Mouse (Mus musculus) frontal cortex, postnatal 25 days (tissue): ENCODE results near the gene Nkiras1.
A peak's percentile ranks its signal among the peaks of the same experiment; 100 is the strongest.

Experiments used
- DNase-seq, 2 experiments: peaks; one replicate each; pipeline ENCODE4 v3.0.0; 2022; ENCODE audit warnings: low spot score in 2 of 2

The Nkiras1 gene

DNA sequence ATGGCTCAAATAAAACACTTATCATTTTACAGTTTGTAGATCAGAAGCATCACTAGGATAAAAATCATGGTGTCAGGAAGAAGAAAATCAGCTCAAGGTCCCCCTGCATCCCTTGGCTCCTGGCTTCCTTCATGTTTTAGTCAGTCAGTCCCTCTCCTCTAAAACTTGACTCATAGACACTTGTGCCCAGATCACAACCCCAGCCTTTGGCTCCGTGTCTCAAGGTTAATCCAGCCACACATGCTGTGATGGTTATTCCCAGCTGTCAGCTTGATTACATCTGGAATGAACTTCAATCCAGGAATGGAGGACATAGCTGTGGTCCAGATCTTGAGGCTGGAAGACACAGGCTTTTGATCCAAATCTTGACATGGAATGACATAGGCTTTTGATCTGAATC is 3.6 kb downstream of the Nkiras1 start:
- DNase-seq: no peak

DNA sequence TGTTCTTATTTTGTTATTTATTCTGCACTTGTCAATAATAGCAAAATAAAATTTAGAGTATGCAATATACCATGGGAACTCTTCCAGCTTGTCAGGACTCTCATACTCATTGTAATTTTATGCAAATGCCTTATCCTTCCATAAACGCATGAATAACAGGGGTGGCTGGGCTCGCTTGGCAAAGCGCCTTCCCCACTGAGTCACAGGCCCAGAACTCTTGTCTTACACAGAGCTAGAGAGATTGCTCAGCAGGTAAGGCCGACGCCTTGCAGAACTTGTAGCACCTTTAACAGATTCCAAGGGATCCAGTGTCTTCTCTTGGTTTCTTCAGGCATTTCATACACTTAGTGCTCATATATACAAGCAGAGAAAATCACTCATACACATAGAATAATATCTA is 9.4 kb downstream of the Nkiras1 start:
- DNase-seq: no peak

DNA sequence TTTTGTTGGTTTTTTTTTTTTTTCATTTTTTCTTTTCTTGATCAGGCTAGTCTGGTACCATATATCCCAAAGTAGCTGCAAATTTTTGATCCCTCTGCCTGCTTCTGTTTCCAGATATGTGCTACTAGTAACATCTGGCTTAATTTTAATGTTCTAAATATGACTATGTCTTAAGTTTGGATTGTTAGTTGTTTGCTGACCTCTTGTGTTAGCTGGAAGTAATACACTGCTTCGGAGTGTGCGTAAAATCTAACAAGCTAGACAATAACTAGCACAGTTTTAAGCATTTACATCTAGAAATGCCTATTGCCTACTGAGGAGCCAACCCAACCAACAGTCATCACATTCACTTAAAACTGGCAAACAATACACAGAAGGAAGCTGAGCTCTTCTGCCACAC is 13.6 kb downstream of the Nkiras1 start:
- DNase-seq: no peak

- no peak for DNase-seq
These were observed 14.5 kb downstream of the Nkiras1 start for GRCm38 (mm10) chr14:18285476-18285875.

GRCm38 (mm10) chr14:18286441-18286840 is 15.5 kb downstream of the Nkiras1 start:
- DNase-seq: no peak

GRCm38 (mm10) chr14:18287391-18287790 is 16.5 kb downstream of the Nkiras1 start:
- no peak for DNase-seq

GRCm38 (mm10) chr14:18292111-18292510 is 21.2 kb downstream of the Nkiras1 start:
- no peak for DNase-seq

DNA sequence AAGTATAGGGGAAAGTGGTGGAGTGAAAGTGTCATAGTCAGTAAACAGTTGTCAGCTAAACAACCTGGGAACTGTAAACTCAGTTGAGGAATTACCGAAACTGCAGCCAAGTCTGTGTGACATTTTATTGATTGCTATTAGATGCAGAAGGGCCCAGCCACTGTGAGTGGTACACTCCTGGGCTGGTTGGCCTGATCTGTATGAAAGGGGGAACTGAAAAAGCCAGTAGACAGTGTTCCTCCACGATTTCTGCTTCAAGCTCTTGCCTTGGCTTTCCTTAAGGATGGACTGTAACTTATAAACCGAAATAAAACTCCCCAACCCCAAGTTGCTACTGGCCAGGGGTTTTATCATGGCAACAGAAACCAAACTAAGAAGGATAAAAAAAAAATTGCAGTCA is 21.6 kb downstream of the Nkiras1 start:
- DNase-seq: no peak

GRCm38 (mm10) chr14:18297441-18297840 is 26.5 kb downstream of the Nkiras1 start:
- no peak for DNase-seq

DNA sequence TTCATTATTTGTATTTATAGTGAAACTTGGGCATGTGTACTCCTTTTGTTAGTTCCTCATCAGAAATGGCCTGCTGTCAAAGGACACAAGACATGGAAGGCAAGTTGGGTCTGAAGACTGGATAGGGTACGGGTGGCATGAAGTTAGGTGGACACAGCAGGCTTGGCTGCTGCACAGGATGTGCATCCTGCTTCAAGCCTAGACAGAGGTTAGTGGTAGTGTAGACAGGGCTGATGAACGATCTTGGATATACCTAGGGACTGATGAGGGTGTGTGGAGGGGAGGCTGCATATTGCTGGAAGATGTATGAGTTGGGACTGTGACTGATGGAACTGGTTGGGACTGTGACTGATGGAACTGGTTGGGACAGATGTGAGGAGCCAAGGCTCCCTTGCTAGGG is 27.9 kb downstream of the Nkiras1 start:
- DNase-seq: no peak

GRCm38 (mm10) chr14:18300676-18301075 is 29.7 kb downstream of the Nkiras1 start:
- DNase-seq: no peak

DNA sequence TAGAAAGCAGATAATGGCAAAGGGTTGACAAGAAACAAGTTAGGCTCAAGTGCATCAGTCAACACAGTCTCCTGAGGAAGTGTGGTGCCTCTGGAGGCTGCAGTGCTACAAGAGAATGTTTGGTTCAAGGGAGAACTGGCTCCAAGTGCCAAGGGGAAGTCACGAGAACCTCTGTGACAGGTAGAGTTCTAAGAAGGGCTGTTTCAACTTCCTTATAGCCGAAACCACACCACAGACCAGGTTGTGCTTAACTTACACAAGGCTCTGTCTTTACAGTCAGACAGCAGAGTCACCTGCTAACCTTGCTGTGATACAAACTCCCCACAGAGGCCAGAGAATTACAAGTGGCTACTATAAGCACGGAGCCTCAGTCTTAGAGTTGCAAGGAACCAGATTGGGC is 30.7 kb downstream of the Nkiras1 start:
- no peak for DNase-seq

DNA sequence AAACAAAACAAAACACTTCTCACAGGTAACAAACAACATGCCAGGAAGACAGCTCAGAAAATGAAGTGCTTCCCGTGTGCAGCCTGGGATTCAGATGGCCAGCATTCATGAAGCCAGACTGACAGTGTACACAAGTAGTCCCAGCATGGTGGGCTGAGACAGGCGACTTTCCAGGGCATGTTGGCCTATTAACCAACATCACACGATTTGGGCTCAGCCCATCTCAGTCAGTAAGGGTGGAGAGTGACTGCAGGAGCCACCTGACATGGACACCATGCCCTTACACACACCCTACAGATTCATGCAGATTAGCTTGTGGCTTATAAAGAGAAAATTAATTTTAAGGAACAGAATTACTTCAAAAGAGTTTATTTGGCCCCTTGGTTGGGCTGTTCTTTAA is 31.8 kb downstream of the Nkiras1 start:
- DNase-seq: no peak

GRCm38 (mm10) chr14:18303262-18303661 is 32.3 kb downstream of the Nkiras1 start:
- peak; percentile 38 to 45 for DNase-seq

DNA sequence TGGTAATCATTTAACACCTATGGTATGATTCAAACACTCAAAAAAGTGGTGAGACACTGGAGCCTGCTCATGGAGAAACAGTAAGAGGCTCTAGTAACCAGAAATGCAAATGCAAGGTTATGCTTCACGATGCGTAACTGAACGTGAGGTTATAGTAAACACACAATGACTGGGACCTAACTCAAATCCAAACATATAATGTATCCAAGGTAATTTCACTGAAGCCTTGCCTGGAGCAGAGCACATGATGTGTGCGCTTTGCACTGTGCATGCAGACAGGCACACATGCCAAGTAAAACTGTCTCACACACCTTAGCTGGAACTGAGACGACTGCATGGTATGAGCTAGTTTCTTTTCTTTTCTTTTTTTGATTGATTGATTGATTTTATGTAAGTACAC is 33.2 kb downstream of the Nkiras1 start:
- DNase-seq: no peak

GRCm38 (mm10) chr14:18317457-18318411 is 46.8 kb downstream of the Nkiras1 start:
- DNase-seq: no peak

- no peak for DNase-seq
These were observed 56.2 kb downstream of the Nkiras1 start for GRCm38 (mm10) chr14:18326968-18327672.

DNA sequence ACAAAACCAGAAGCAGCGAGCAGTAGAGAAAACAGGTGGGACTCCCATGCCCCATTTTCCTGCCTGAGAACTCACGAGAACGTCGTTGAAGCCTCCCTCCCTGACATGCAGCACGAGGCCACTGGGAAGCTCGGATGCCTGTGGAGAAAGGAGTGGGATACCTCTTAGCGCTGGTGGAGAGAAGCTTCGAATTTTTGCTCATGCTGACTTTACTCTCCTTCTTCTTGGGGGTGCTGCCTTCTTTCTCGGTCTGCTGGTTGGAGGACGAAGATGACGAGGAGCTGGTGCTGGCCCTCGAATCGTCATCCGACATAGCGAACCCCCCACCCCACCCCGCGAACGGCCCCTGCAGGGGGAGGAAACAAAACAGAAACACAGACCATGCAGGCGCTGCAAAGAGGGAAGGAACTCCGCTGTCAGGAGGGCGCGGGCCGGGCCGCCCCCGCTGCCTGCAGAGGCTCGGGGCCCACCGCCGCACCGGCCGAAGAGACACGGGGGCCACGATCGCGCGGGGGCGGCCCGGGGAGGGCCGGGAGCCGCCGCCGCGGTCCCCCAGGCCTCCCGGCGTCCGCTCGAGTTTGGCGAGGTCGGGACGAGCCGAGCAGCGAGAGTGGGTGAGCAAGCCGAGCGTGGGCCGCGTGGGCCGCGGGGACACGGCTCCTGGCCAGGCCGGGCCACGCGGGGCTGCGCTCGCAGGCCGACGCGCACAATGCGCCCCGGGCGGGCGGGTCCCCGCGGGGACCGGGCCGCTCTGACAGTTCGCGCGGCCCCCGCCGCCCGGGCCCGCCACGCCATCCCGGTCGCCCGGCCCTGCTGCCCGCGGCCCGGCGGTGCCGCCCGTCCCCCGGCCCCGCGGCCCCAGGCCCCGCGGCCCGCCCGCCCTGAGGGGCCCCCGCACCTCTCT is 60.1 kb downstream of the Nkiras1 start:
- DNase-seq: peak in 1 of 2 experiments; percentile 13

- peak; percentile 53 to 58 for DNase-seq
These were observed 60.8 kb downstream of the Nkiras1 start, which contains the start of gene Ube2e1 for GRCm38 (mm10) chr14:18331693-18332131. Ube2e1 (minus strand) TSS chr14:18331859.
